Mouse (Mus musculus): ENCODE results near the gene Gse1. TPM values are rescaled to one million over a fixed set of nuclear protein-coding genes. Genes with fewer than 3 reads are reported as not detected.

Gse1 gene
- total and polyA plus RNA-seq, 3 experiments = 12.1 to 24.3 (median 21.0) TPM

DNA sequence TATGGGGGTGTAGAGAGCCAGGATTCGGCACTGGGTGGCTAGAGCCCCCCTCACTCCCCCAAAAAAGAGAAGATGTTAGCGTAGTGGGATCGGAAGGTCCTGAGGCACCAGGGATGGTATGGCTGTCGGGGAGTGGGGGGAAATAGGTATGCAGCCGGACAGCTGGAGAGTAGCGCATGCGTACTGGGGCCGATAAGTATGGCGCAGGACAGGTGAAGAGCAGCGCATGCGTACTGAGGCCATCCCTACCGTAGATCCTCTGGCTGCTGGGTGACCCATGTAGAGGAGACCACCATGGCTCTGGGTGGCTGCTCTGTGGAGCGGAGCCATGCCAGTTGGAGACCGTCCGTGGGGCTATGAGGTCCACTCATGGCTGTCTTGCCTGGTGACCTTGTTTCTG is 268.2 kb downstream of the Gse1 start:
- intact Hi-C loops (cut with DNase I) = no loop called here
- TF ChIP-seq EP300 (IDR thresholded peaks at IDR 0.05; ENCODE audit: insufficient read depth, low read depth, low read length) = no peak
- TF ChIP-seq POLR2A (IDR thresholded peaks at IDR 0.05; ENCODE audit: insufficient read depth, low read depth, low read length) = no peak
- TF ChIP-seq CTCF (IDR thresholded peaks at IDR 0.05) = no peak
- Histone ChIP-seq H3K27ac (no peak overlapping the region), H3K79me2 (replicated peaks; ENCODE audit: control insufficient read depth, insufficient read depth, low read length) (0 out of 2 replicates have a peak, but pooled peaks cover 1% of the 10 kb centered on the region), H3K4me1 (ENCODE audit: control insufficient read depth, insufficient read depth, low read length) (peaks cover 23% of the 10 kb centered on the region), H3K9ac (ENCODE audit: low read depth, low read length) (no peak overlapping the region), H3K27me3 (ENCODE audit: control insufficient read depth, insufficient read depth, low read length) (no peaks in the 10 kb centered on the region), H3K36me3 (ENCODE audit: control insufficient read depth, insufficient read depth, low read length) (no peaks in the 10 kb centered on the region), H3K4me3 (no peak overlapping the region)
- no peak for DNase-seq
- over 99% methylated on average over 15 of the region's 15 CpGs for WGBS

DNA sequence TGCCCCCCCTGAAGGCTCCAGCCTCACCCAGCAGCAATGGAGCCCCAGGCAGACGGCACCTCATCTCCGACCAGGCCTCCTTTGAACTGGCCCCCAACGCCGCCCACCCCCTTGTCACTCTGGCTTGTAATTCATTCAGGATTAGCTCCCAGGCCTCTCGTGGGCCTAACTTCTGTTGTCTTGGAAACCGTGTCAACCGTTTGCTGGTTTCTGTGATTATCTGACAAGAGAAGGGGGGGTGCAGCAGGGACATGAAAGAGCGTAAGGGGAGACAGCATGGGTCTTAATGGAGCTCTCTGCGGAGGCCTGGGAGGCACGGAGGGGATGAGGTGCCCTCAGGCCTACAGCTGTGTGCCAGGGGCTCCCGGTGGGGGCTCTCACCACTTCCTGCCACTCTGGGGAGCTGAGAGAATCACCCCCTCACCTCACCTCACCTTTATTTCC is 269.3 kb downstream of the Gse1 start:
- DNase-seq = no peak
- Histone ChIP-seq H3K27ac (no peak overlapping the region), H3K4me1 (ENCODE audit: control insufficient read depth, insufficient read depth, low read length) (peaks cover 21% of the 10 kb centered on the region), H3K27me3 (ENCODE audit: control insufficient read depth, insufficient read depth, low read length) (no peaks in the 10 kb centered on the region), H3K79me2 (replicated peaks; ENCODE audit: control insufficient read depth, insufficient read depth, low read length) (0 out of 2 replicates have a peak, but pooled peaks cover 1% of the 10 kb centered on the region), H3K36me3 (ENCODE audit: control insufficient read depth, insufficient read depth, low read length) (no peaks in the 10 kb centered on the region), H3K9ac (ENCODE audit: low read depth, low read length) (no peak overlapping the region), H3K4me3 (no peak overlapping the region)
- TF ChIP-seq POLR2A (IDR thresholded peaks at IDR 0.05; ENCODE audit: insufficient read depth, low read depth, low read length) (no peak), CTCF (IDR thresholded peaks at IDR 0.05) (no peak), EP300 (IDR thresholded peaks at IDR 0.05; ENCODE audit: insufficient read depth, low read depth, low read length) (no peak)
- intact Hi-C loops (cut with DNase I) = no loop called here
- WGBS = 76% methylated on average over 11 of the region's 11 CpGs

DNA sequence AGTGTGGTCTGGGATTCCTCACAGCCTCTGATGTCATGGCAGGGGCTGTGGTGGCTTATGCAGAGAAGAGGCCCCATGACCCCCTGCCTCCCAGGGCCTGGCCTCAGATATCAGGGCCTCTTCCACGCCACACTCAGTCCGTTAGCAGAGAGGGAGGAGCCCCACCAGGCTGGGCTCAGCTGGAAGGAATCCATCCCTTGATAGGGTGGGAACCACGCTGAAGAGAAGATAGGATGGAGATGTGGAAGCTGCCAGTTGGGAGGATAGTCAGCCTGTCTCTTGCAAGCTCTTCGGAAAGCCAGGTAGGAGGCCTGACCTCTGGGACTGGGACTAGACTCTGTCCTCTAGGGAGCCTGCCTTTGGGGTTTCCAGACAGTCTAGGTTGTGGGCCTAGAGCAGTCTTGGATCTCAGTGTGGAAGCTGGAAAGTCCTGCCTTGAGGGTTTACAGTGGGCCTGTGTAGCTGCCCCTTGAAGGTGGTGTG is 270.1 kb downstream of the Gse1 start:
- no peak for DNase-seq
- TF ChIP-seq POLR2A (IDR thresholded peaks at IDR 0.05; ENCODE audit: insufficient read depth, low read depth, low read length) (no peak), CTCF (IDR thresholded peaks at IDR 0.05) (no peak), EP300 (IDR thresholded peaks at IDR 0.05; ENCODE audit: insufficient read depth, low read depth, low read length) (no peak)
- Histone ChIP-seq H3K27me3 (ENCODE audit: control insufficient read depth, insufficient read depth, low read length) (no peaks in the 10 kb centered on the region), H3K4me1 (ENCODE audit: control insufficient read depth, insufficient read depth, low read length) (peaks cover 17% of the 10 kb centered on the region), H3K79me2 (replicated peaks; ENCODE audit: control insufficient read depth, insufficient read depth, low read length) (0 out of 2 replicates have a peak, but pooled peaks cover 1% of the 10 kb centered on the region), H3K36me3 (ENCODE audit: control insufficient read depth, insufficient read depth, low read length) (no peaks in the 10 kb centered on the region), H3K27ac (peak overlapping the region; percentile 28; the same call in 1 of the 2 replicates), H3K9ac (ENCODE audit: low read depth, low read length) (0 out of 2 replicates have a peak overlapping the region, but pooled peaks have one; percentile 3), H3K4me3 (0 out of 2 replicates have a peak overlapping the region, but pooled peaks have one; percentile 39)
- WGBS = 31% methylated on average over 4 of the region's 4 CpGs
- intact Hi-C loops (cut with DNase I) = no loop called here

DNA sequence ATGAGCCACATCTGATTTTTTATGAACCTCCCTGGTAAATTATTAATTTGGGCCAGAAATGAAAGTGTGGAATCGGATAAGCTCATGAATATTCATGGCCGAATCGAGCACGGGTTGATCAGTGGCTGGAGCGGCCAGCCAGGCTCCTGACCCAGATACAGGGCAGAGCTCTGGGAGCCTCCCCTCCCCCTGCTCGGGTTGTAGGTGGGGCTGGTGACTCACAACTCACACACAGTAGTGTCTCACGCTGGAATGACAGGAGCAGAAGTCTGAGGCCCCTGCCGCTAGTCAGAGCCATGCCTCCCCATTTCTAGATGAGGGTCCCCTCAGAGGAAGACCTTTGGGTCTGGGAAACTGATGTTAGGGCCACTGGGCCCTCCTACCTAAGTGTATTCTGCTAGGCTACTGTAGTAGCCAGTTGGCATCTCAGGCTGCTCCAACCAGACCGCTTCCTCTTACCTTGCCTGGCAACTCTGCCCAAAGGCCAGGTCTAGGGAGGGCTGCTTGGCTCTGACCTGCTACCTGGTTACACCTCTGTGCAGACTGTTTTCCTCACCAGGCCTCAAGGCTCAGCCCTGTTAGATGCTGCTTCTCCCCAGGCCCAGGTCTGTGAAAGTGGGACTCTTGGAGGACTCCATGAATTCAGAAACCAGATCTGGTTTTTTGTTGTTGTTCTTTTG is 270.8 kb downstream of the Gse1 start:
- Histone ChIP-seq H3K9ac (ENCODE audit: low read depth, low read length) (no peak overlapping the region), H3K4me1 (ENCODE audit: control insufficient read depth, insufficient read depth, low read length) (peaks cover 16% of the 10 kb centered on the region), H3K4me3 (0 out of 2 replicates have a peak overlapping the region, but pooled peaks have one; percentile 39), H3K27me3 (ENCODE audit: control insufficient read depth, insufficient read depth, low read length) (no peaks in the 10 kb centered on the region), H3K36me3 (ENCODE audit: control insufficient read depth, insufficient read depth, low read length) (no peaks in the 10 kb centered on the region), H3K79me2 (replicated peaks; ENCODE audit: control insufficient read depth, insufficient read depth, low read length) (0 out of 2 replicates have a peak, but pooled peaks cover 1% of the 10 kb centered on the region), H3K27ac (peak overlapping the region; percentile 28; the same call in 1 of the 2 replicates)
- intact Hi-C loops (cut with DNase I) = no loop called here
- peak; percentile 75 to 85 for DNase-seq
- WGBS = 41% methylated on average over 9 of the region's 9 CpGs
- TF ChIP-seq EP300 (IDR thresholded peaks at IDR 0.05; ENCODE audit: insufficient read depth, low read depth, low read length) = 0 out of 2 replicates have a peak, but pooled peaks have one; percentile 23
- TF ChIP-seq CTCF (IDR thresholded peaks at IDR 0.05) = no peak

DNA sequence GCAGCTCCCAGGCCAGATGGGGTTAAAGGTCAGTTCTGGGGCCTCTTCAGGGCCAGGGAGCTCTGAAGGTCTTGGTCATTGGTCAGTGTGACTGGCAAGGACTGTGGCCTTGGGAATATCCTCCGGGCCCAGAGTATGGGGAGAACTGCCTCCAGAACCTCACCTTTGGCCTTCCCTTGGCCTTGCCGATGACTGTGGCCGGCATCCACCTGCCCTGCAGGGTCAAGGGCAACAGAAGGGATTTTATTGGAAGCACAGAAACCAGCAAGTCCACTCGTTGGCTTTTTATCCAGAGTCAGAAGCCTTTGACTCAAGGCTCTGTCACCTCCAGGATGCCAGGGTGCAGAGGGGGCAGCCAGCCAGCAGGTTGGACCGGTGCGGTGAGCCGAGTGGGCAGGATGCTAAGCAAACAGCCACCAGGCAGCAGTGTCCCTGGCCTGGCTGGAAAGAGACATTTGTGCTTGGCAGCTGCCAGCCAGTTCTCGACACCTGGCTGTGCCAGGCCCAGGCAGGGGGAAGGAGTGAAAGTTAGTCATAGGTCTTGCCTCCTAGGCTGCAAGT is 272.5 kb downstream of the Gse1 start:
- H3K27ac ChIP-seq = no peak overlapping the region
- no peak overlapping the region for H3K9ac ChIP-seq (ENCODE audit: low read depth, low read length)
- TF ChIP-seq CTCF (IDR thresholded peaks at IDR 0.05) (peak; percentile 38), POLR2A (IDR thresholded peaks at IDR 0.05; ENCODE audit: insufficient read depth, low read depth, low read length) (no peak)
- peaks cover 13% of the 10 kb centered on the region for H3K4me1 ChIP-seq (ENCODE audit: control insufficient read depth, insufficient read depth, low read length)
- DNase-seq = no peak
- no peak overlapping the region for H3K4me3 ChIP-seq
- H3K79me2 ChIP-seq (replicated peaks; ENCODE audit: control insufficient read depth, insufficient read depth, low read length) = 0 out of 2 replicates have a peak, but pooled peaks cover 1% of the 10 kb centered on the region
- no peaks in the 10 kb centered on the region for H3K27me3 ChIP-seq (ENCODE audit: control insufficient read depth, insufficient read depth, low read length)
- no peaks in the 10 kb centered on the region for H3K36me3 ChIP-seq (ENCODE audit: control insufficient read depth, insufficient read depth, low read length)
- WGBS = 70% methylated on average over 8 of the region's 8 CpGs
- intact Hi-C loops (cut with DNase I) = no loop called here

DNA sequence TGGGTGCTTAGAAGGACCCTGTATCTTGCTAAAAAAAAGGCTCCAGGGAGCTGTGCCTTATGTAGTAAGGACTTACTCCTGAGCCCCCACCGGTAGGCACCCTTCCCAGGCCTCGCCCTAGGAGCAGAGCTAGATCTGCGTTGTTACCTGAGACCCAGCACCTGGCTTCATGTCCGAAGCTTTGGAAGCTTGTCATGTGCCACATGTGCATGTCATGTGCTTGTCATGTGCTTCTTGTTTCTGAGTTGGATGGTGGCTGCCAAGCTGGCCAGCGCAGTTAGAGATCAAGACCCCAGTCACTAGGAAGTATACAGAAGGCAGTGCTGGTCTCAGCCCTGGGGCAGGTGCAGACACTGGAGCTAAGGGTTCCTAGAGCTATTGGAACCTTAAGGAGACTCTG is 273.2 kb downstream of the Gse1 start:
- 82% methylated on average over 5 of the region's 5 CpGs for WGBS
- TF ChIP-seq EP300 (IDR thresholded peaks at IDR 0.05; ENCODE audit: insufficient read depth, low read depth, low read length) (no peak), POLR2A (IDR thresholded peaks at IDR 0.05; ENCODE audit: insufficient read depth, low read depth, low read length) (no peak), CTCF (IDR thresholded peaks at IDR 0.05) (no peak)
- Histone ChIP-seq H3K4me1 (ENCODE audit: control insufficient read depth, insufficient read depth, low read length) (peaks cover 15% of the 10 kb centered on the region), H3K36me3 (ENCODE audit: control insufficient read depth, insufficient read depth, low read length) (no peaks in the 10 kb centered on the region), H3K27ac (no peak overlapping the region), H3K4me3 (no peak overlapping the region), H3K9ac (ENCODE audit: low read depth, low read length) (no peak overlapping the region), H3K79me2 (replicated peaks; ENCODE audit: control insufficient read depth, insufficient read depth, low read length) (0 out of 2 replicates have a peak, but pooled peaks cover 1% of the 10 kb centered on the region), H3K27me3 (ENCODE audit: control insufficient read depth, insufficient read depth, low read length) (no peaks in the 10 kb centered on the region)
- DNase-seq = no peak
- intact Hi-C loops (cut with DNase I) = no loop called here

All from heart, adult 2 months (tissue).